Mouse (Mus musculus) mouse embryonic stem cell (cell line): ENCODE results near the gene Fbxl20.
"Not testable (repeated sequence)": the region's sequence is repeated elsewhere in the genome, so short reads cannot be mapped to it uniquely, and the experiment has no call there.

Experiments used
- in situ Hi-C, 2 experiments: fragments of 300-500 bp; cut with MboI; formaldehyde crosslinking; loops; 1 replicate in 1 of 2; 3 replicates in 1 of 2; pipeline ENCODE4 v1.14.3; 2019 to 2020; ENCODE audit warnings: low sequenced_read_pairs in 2 of 2, low pct_unique_long_range_greater_than_20kb in 1 of 2, mixed read lengths in 1 of 2; ENCODE audit not compliant: unreplicated experiment in 1 of 2

Gene Fbxl20

DNA sequence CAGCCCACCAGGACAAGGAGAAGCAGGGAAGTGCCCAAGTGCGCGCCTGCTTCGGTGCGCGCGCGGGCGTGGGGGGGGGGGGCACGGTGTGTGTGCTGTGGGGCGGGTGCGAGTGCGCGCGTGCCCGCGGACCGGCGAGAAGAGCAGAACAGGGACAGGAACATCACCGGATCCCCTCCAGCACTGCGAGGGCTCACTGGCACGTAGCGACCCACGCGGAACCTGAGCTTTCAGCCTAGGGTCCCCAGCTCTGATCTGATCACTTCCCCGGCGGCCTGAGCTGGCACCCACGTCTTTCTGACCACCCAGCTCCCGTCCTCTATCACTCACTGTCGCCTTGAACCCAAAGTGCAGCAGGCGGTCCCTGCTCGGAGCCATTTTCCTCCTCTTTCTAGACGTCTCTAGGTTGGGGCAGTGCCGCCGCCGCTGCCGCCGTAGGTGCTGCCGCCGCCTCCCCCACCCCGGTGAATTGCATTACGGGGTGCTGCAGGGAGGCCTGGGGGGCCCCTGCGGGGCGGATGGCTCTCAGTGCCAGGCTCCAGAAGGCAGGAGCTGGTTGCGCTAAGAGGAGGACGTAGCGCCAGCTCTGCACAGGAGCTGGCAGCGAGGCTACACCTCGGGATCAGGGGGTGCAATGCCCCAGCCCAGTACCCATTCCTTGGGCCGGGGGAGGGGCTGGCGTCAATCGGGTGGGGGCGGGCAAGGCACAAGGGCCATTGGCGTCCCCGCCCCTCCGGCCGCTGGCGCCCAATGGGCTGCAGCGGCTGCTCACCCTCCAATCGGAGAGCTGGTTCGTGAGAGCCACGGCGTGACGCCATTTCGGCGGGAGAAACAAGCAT lies at the start of gene Fbxl20:
Gene Fbxl20, minus strand, starts transcription at position 618 of the 839 bp plus-strand sequence.
- in situ Hi-C loops, result no loop called here

DNA sequence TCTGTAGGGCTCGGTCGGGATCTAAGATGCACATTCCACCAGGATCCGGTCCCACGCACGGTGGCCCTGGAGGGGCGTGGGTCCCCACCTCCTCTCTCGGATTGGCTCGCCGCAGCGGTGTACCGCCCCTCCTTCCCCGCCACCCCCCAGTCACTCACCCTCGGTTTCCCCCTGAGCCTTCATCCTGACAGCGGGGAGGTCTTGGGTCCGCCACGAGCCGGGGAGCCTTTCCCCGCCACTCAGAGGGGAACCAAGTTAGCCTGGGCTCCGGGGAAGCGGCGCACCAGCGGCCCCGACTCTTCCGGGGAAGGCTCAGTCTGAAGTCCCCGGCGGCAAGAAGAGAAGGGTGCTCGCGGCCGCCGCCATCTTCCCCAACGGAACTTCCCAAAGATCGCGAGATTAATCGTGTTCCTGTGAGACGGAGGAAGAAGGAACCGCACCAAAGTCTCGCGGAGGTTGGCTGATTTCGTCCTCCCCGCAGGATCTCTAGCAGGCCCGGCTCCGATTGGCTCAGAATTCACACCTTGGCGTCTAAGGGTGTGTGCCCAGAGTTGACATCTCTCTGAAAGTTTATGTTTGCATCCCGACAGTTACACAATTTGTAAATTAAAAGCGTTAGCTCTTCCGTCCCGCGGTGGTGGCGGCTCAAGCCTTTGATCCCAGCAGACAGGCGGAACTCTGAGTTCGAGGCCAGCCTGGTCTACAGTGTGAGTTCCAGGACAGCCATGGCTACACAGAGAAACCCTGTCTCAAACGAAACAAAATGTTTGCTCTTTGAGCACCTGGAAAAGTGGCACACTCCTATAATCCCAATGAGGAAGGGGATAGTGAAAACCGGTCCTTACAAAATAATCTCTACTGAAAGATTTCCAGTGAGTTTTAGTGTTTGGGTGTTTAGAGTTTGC lies 43.0 kb upstream of the Fbxl20 start, which contains the start of gene Med1:
Gene Med1, minus strand, starts transcription at position 393 of the 905 bp plus-strand sequence.
- in situ Hi-C loops, result no loop called here

DNA sequence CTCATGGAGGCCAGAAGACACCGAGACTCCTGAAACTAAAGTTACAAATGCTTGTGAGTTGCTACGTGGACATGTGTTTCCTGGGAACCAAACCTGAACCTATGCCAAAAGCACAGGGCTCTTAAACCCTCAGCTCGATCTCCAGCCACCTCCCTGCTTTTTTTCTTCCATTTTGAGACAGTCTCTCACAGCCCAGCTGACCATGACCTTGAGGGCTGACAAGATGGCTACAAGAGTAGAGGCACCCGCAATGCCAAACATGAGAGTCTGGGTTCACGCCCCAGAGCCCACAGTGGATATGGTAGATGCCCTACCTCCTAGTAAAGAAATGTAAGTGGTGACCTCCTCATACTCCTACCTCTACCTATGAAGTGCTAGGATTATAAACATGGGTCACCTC lies 40.6 kb upstream of the Fbxl20 start:
- in situ Hi-C loops, result no loop called here

DNA sequence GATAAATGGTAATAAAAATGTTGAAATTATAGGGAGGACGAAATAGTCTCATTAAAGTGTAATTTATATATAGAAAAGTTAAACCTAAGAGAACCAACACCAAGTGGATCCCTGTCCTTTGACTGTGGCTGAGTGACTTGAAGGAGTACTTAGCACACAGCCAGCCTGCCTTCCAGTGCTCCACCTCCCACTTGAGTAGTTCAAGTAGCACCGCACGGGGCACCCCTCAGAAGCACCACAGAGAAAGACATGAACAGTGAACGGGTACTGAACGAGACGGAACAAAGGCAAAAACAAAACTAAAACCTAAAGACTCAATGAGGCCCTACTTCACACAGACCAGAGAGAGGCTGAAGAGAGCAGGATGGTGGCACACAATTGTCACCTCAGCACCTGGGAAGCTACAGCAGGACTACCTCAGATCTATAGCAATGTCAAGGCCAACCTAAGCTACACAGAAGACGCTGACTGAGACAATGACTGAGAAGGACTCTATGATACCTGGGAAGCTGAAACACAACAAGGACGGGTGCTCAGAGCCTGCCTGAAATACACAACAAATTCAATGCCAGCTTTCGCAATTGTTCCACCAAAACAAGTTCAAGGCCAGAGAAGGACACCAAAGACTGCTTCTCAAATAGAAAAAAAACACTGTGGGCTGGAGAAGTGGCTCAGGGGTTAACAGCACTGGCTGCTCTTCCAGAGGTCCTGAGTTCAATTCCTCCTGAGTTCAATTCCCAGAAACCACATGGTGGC lies 37.6 kb upstream of the Fbxl20 start:
- in situ Hi-C loops, result no loop called here

DNA sequence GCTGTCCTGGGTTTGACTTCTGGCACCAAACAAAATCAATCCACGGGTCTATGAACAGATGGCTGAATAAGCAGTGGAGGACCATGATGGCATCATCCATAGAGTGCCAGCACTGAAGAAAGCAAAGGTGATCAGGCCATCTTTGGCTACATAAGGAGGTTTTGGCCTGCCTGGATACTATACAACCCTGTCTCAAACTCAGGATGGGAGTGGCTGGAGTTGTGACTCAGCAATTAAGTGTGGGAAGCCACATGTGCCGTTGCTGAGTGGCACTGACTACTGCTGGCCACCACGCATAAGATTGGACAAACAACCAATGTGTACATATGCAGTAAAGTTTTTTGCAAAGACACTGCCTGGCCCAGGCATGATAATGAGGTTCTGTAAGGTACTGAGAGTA lies 31.9 kb upstream of the Fbxl20 start:
- in situ Hi-C loops, result not testable (repeated sequence)

DNA sequence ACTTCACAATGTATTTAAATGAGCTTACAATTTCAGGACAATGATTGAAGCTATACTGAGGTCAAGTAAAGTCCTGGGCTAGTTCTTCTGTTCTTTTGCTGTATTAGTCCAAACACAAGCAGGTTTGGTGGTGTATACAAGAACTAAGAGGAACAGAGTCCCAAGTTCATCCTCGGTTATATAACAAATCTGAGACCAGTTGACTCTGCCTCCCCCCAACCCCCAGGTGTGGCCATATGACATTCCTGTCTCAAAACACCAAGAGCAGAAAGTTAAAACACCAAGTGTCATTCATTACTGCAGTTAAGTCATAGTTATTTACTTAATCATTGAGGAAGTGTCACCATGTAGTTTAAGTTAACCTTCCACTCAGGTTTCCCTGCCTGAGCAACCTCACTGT lies 18.2 kb upstream of the Fbxl20 start:
- in situ Hi-C loops, result loop anchor here in 1 of 2 experiments (10.0 kb wide), 1 partner anchor 66 kb away; no protein-coding TSS in a partner anchor

DNA sequence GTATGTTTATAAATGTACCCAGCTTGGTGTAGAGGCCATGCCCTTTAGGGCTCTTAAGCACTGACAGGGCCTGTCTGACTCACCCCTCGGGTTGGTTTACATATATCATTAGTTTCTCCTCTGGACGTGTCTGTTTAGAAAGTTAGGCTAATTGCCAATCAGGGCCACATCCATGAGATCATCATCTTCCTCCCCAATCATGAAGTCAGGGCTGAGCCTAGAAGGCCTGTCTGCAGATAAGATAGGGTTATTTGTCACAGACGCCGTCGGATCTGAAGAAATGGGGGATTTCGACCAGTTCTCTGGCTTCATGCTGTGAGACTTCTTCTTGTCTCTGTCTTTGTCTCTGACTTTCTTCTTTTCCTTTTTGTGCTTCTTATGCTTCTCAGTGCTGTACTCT lies 4.9 kb upstream of the Fbxl20 start:
- in situ Hi-C loops, result no loop called here

DNA sequence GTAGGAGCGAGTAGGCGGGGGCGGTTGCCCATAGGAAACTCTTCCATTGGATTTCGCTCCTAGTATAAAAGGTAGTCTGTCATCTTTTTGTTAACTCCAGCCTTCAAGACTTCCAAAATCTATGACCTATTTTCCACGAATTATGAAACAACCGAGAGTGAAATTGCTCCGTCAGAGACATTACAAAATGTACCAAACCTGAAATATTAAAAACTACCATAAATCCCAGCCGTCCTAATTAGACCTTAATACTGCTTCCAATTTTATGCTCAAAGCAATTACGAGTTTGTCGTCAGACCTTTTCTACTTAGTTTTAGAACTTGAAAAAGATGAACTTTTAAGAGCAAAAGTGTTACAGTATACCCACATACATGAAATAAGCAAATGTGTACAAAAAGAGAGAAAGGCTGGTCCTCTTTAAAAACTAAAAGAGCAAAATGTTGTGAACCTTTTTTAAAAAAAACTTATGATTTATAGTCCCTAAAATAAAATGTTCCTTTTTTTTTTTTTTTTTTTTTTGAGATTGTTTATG lies 488 bp upstream of the Fbxl20 start:
- in situ Hi-C loops, result no loop called here

DNA sequence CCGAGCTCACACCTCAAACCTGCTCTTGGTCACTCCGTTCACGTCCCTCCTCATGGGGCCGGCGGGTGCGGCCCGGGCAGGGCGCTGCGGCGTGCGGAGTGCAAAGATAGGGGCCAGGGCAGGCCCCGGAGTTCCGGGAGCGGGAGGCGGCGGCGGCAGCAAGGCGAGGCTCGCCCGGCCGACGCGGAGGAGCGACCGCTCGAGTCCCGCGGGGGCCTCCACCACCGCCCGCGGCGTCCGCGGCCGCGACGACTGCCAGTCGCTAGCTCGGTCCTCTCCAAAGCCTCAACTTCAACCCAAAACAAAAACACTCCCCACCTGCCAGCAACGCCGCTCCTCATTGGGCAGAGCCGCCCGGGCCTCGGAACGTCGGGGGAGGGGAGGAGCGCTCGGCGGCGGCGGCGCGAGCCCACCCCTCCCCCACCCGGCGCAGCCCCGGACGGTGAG lies 876 bp downstream of the Fbxl20 start:
- in situ Hi-C loops, result no loop called here

DNA sequence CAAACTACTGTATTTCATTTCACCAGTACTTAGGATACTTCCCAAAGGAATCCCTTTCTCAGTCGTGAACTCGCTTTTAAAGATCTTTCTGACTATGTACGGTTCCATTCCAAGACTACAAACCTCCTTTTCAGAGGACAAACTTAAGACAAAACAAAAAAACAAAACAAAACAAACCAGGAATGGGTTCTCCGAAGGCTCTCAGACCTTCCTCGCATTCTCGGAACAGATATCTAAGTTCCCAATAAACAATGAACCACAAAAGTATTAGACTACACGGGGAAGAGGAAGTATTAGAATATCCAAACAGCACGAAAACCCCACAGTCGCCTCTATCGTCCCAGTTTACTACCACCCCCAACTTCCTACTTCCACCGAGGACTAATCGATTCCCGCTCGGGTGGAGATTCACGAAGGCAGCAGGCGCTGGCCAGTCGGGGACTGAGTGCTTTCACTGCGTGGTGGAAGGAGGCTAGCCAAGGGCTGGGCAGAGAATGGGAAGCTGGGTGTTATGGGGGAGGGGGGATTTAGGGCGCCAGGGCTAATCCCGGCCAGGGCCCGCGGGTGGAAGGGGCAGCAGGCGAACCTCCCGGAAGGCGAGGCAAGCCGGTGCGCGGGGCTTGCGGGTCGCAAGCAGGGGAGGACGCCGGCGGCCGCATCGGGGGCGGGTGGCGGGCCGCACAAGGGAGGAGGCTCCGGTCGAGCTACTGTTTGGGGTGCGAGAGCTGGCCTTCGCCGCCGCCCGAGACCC lies 1.5 kb downstream of the Fbxl20 start:
- in situ Hi-C loops, result no loop called here

DNA sequence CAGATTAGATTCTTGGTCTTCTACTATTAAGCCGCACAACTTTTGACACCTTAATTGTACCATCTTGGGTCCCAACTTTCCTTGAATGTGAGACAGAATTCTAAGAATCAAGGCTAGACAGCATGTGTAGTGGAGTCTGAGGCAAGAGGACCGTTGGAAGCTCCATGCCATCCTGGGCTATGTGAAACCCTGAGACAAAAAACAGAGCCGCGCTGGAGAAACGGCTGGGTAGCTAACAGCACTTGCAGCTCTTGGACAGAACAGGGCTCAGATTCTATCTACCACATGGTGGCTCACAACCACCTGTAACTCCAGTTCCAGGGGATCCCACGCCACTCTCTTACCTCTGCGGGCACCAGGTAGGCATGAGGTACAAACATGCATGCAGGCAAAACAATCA lies 4.3 kb downstream of the Fbxl20 start:
- in situ Hi-C loops, result no loop called here

DNA sequence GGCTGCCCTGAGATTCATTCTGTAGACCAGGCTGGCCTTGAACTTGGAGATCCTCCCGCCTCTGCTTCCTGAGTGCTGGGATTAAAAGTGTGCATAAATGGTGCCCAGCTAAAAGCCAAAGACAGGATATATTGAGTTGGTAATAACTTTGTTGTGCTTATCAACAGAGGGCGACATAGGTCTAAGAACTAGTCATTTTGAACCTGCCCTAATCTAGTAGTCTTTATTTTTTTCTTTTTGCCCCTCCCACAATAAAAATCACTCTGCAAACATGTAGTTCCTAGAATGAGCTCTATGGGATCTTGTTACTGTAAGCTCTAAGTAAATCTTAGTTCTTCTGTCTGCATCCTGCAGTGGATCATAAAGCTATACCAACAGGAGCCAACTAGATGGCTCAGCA lies 7.7 kb downstream of the Fbxl20 start:
- in situ Hi-C loops, result no loop called here

DNA sequence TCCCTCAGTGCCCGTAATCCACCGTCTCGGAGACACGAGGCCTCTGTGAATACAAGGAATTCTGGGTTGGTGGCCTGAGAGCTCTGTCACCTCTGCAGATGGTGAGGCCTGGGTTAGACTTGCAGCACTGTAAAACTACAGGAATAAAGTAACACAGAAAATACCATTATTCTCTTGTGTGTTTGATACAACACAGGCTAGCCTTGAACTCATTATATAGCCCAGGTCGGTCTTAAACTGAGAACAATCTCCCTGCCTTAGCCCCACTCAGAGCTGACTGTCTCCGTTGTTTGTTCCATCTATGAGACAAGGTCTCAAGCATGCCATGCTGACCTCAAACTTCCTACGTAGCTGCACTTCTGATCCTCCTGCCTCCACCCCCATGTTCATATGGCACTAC lies 11.3 kb downstream of the Fbxl20 start:
- in situ Hi-C loops, result no loop called here

DNA sequence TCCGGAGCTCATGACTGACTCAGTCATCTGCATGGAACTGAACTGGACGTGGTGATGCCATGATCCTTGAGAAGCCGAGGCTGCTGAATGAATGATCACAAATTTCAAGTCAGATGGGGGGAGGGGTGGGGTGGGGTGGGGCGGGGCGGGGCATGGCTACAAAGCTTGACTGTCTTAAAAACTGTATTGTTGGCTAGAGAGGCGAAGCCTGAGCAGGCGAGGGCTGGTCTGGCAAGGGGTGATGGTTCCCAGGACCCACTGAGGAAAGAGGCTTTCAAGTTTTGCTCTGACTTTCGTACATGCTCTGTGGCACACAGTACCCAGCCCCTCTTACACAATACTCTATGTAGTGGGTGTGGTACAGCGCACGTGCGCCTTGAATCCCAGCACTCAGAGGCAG lies 12.4 kb downstream of the Fbxl20 start:
- in situ Hi-C loops, result no loop called here

DNA sequence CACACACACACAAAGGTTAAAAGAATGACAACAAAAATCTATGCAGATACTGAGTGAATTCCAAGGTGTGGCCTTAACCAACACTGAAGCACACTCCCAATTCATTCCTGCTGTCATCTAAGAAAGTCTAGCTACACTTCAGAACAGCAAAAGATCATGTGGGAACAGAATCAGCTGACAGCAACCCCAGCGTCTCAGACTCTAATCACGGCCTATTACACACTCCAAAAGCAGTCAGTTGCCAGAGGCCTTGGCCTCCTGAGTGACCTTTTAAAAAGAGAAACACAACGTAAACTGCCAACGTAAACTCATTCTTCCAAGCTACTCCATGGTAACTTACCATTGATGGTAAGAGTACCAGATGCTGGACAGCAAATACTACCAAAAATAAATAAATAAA lies 15.3 kb downstream of the Fbxl20 start:
- in situ Hi-C loops, result no loop called here

DNA sequence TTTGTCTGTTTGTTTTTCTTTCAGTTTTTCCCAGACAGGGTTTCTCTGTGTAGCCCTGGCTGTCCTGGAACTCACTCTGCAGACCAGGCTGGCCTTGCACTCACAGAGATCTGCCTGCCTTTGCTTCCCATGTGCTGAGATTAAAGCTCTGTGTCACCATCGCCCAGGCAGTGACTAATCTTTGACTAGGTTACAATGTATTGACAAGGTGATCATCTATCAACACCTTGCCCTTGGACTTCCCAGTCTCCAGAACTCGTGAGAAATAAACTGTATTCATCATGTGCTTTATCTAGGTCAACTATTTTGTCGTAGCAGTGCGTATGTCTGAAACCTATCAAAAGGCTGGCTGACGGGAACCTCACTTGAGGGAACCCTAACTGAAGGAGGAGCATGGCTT lies 26.8 kb downstream of the Fbxl20 start:
- in situ Hi-C loops, result no loop called here

DNA sequence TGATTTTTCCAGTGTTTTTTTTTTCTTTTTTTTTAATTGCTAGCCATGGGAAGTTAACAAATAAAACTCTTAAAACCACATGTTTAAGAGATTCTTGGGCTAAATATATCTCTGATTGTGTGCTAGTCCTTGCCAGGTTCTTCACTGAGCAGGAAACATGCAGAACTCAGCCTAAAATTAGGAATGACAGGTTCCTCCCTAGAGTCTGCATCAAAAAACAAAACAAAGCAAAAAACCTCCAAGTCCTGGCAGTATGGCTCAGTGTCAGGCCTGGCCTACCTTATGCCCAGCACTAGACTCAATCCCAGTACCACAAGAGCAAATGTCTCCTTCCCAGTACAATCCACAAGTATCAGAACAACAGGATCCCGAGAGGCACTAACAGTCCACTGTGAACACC lies 35.8 kb downstream of the Fbxl20 start:
- in situ Hi-C loops, result no loop called here

DNA sequence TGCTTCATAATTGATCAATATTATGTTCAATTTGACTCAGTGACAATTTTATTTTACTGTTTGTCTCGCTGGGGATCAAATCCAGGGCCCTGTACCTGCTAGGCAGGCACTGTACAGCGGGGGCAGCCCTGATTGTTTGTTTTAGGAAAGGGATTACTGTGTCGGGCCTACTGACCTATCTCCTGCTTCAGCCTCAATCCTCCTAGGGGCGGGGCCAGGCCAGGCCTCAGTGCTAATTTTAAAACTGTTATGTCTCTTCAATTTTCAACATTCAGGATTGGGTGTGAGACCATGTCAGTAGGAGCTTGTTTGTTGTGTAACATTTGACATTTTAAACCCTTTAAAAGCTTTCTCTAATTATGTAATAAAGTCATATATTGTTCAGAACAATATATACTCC lies 36.7 kb downstream of the Fbxl20 start:
- in situ Hi-C loops, result no loop called here
